Mouse (Mus musculus) brain, embryonic 14.5 days (tissue): Measurements from ENCODE around the gene Slc4a2.

Experiments used
- CTCF ChIP-seq: fragments of 200-500 bp; IDR thresholded peaks from 2 replicates; pipeline ENCODE4 v1.5.1; 2012; ENCODE audit warnings: inconsistent platforms, mild to moderate bottlenecking, moderate library complexity, borderline replicate concordance; ENCODE audit not compliant: insufficient read depth, insufficient read length; ENCODE audit errors: extremely low read depth
- POLR2A ChIP-seq: fragments of 200-500 bp; IDR thresholded peaks from 2 replicates; pipeline ENCODE4 v1.6.1; 2012; ENCODE audit warnings: mild to moderate bottlenecking, inconsistent platforms, borderline replicate concordance; ENCODE audit not compliant: poor library complexity, insufficient read depth, insufficient read length, severe bottlenecking; ENCODE audit errors: extremely low read depth

GRCm38 (mm10) chr5:24442029-24442428, 18.4 kb downstream of the Slc4a2 start:
- no peak for TF ChIP-seq CTCF
- TF ChIP-seq POLR2A, result no peak
